Mouse (Mus musculus) erythroid progenitor cell, adult 5-6 weeks (primary cell): Measurements from ENCODE around the gene Faap20. TPM values are rescaled to one million over a fixed set of nuclear protein-coding genes. Genes with fewer than 3 reads are reported as not detected.

Experiments
- ATAC-seq: replicated peaks from 2 replicates; pipeline ENCODE4 v1.8.0; 2016; ENCODE audit warnings: moderate number of reproducible peaks, mild to moderate bottlenecking, moderate TSS enrichment, inconsistent platforms; ENCODE audit not compliant: poor library complexity, low FRiP score, severe bottlenecking
- total RNA-seq, 2 experiments: library from RNA; stranded (forward) in 1 of 2; stranded (reverse) in 1 of 2; fragments of 150-400 nt in 1 of 2; fragments of 186-747, 209-891 nt in 1 of 2; gene quantifications; 2 replicates each; pipeline versions ENCODE4 v1.2.3 to v1.2.4; 2015 to 2017; ENCODE audit warnings: low replicate concordance in 2 of 2

Gene Faap20
- total RNA-seq, 2 experiments from 2014 or later, result 2.2 to 6.7 TPM

DNA sequence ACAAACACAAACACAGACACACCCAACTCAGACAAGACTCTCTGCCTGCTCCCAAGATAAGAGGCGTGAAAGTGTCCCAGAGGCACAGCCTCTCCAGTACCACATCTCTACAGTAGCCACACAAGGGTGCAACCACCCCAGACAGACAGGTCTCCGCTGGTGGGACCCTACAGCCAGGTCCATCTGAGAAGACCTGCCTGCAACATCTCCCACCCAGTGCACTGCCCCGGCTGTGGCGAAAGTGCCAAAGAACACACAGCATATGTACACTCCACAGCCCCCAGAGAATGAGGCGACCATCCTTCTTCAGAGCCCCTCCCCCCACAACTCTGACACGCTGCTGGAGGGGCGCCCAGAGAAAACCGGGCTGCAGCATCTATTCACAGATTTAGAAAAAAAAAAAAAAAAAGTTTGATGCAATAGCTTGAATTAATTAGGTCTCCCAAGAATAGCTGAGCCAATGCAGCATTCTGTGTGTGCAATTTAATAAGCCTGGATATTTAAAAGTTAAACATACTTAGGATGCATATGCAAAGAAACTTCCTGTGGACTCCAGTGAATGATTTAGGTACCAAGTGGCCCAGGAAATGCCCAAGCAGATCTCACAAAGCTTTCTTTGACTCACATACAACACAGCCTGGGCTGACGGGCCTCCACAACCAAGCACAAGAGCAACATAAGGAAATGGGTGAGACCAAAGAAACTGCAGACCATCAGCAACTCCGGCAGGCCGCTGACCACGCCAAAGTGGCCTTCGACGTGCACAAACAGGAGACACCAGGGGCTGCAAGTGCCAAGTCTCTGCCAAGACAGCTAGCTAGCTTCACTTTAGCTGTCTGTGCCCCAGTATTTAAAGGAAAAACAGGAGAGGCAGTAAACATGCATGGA is 29.1 kb upstream of the Faap20 start:
- no peak for ATAC-seq

DNA sequence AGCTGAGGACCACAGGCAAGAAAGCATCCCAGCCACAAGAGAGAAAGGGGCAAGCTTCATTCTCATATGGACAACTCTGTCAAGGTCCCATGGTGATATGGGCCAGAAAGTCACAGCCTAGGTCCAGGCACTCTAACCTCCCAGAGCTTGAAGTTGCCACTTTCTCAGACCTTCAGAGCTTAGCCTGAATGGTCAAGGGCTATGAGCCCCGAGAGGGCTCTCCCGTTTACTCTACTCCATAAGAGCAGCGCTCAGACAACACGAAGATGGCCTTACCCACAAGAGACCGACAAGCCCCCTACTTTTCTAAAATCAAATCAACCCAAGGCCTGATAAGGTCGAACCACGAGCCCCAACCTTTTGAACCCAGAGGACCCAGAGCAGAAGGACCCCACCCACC is 28.5 kb upstream of the Faap20 start:
- ATAC-seq, result no peak

DNA sequence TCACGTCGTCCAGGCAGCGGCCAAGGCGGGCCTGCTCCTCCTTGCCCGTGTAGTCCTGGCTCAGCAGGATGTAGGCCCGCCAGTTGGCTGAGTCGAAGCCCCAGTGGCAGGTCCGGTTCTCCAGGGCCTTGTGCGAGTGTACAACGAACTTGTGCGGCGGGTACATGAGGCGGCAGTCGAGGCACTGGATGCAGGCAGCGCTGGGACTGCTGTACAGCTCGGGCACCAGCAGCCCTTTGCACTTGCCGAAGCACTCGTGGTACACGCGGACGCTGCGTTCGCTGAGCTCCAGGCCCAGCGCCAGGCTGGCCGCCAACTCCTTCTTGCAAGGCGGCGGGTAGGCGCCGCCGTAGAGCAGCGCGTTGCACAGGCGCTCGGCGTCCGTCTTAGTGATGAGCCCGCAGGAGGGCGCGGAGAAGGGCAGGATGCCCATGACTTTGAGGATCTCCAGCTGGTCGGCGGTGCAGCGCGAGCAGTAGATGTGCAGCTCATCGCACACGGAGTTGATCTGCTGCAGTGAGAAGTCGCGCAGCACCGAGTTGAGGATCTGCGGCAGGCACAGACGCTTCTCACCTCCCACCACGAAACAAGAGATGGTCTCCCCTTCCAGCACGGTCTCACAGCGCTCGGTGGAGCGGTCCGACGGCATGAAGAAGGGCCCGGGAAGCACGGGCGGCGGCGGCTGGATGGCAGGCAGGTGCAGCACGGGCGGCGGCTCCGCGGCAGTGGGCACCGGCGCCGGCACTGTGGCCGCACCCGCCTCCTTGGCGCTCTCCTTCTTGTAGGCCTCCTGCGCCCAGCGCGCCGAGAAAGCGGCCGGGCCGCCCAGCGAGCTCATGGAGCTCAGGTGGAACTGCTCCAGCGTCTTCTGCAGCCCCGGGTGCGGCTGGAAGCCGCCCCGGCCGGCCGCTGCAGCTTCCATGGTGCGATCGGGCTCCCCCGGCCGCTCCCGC is 27.7 kb upstream of the Faap20 start:
- ATAC-seq, result no peak

DNA sequence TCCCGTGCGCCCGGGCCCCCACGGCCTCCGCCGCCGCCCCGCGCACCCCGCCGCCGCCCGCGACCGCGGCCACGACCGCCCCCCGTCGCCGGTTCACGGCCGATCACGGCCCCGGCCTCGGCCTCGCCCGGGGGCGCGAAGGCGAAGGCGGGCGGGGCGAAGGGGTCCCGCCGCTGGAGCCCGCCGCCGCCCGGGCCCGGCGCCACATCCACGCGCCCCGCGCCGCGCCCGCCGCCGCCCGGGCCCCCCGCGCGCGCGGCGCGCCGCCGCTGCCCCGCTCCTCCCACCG is 27.1 kb upstream of the Faap20 start, which contains the start of gene Ski:
Ski (minus strand) TSS at position 41 of the 289 bp plus-strand sequence.
- no peak for ATAC-seq

DNA sequence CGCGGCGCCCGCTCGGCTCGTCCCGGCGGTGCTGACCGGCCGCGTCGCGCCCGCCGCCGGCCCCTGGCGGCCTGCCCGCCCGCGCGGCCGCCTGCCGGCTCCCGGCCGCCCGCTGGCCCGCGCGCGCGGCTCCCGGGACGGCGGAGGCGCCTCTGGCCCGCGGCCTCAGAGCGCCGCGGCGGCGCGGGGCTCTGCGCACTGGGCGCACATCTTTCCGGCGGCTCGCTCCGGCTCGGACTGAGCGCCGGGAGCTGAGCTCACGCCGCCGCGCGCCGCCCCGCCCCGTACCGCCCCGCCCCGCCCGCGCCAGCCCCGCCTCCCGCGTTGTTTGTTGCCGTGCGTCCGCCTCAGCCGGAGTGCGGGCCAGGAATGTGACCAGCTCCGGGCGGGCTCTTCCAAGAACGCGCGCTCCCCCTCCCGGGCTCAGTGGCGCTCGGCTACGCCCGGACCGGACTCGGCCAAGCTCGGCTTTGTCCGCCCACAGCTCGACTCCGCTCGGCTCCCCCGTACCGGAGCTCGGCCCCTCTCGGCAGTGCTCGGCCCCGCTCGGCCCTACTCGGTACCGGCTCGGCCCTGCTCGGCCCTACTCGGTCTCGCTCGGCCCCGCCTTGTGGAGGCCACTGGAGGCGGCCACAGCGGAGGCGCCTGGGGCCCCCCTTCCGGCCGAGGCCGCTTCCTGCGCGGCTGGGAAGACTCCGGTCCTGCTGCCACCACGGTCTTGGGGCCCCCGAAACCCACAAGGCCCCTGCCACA is 26.6 kb upstream of the Faap20 start:
- peak; percentile 87 for ATAC-seq

DNA sequence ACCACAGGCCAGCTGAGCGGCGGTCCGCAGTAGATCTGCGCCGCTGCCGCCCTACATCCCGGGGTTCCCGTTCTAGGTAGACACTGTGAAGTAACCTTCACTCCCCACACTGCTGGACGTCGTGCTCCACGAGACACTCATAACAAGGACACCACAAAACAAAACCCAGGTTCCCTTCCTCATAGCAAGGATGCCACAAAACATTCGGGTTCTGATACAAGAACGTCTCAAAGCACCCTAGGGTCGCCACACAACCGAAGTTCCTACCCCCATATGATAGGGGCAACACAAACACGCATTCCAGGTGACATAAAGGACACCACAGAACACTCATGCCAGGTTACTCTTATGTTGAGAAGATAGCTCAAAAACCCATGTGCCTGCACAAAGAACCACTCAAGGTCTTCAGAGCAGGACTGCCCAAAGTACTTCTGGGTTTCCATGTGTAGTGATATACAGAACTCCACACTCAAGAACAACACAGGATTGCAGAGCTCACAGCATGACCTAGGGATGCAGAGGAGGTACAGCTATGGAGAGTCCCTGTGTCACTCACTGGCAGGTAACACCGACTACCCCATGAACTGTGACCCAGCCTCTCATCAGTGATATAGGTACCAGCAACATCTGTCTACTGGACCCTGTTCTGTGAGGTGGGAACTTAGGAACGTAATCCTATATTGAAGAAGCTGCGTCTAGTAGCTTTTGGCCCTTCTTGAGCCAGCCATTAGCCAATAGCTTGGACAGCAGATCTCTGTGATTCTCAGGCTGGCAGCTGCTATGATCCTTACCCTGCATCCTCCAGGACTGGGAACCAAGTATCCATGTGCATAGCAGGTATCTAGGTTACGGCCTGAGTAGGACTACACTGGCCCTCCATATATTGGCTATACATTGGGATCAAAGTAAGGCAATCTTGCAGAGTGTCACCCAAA is 25.7 kb upstream of the Faap20 start:
- ATAC-seq, result no peak

DNA sequence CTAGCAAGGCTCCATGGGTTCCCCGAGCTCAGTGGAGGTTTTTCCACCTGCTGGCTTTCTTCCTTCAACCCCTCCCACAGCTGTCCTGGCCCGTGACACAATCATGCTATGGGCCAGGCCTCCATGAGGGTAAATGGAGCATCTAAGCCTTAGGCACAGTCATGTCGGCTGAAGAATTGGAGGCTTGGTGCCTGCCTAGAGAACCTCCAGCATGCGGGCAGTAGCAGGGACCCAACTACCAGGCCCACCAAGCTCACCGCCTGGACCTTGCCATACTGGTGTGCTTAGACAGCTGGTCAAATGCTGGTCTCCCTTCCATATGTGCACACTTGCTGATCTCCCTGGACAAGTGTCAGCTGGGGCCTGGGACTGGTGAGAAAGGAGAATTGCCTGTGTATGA is 23.7 kb upstream of the Faap20 start:
- ATAC-seq, result no peak

DNA sequence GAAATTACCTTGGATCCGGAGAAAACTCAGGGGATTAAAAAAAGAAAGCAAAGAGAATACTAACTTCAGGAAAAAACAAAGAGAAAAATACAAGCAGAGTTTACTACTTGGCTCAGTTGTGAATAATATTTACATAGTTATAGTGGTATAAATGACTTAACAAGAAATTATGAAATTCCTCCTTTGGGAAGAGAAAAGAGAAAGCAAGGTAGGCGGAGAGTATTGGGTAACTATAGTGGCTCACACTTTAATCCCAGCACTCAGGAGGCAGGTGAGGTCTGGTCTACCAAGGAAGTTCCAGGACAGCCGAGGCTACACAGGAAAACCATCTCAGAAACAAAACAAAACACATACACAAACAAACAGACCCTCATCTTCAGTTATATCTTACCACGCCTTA is 21.6 kb upstream of the Faap20 start:
- no peak for ATAC-seq

DNA sequence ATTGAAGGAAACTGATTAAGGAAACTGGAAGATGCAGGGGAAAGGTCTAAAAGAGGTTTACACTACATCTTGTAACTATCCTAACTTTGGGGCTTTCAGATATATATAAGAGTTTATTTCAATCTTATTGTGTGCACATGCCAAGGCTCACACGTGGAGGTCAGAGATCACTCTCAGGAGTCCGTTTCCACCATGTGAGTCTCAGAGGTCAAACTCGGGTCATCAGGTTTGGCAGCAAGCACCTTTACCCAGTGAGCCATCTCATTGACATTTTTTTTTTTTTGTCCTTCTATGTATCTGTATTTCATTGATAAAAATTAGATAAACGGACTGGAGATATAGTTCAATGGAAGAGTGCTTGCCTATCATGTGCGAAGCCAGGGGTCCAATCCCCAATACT is 21.1 kb upstream of the Faap20 start:
- ATAC-seq, result no peak

DNA sequence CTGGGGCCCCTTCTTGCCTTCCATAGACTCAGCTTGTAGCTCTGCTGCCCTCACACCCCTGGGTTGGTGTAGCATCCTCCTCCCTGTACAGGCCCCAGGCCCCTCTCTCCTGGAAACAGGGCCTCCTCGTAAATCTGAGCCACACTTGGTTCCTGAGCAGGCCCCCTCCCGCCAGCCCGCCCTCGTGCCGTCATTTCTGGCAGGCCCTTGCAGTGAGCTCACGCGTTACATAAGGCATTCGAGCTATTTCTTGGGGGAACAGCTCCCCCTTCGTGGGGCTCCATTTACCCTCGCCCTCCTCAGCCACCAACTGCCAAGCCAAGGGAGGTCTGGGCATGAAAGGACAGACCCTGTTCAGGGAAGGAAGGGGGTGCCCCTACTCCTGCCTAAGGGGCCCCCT is 15.7 kb upstream of the Faap20 start:
- no peak for ATAC-seq

DNA sequence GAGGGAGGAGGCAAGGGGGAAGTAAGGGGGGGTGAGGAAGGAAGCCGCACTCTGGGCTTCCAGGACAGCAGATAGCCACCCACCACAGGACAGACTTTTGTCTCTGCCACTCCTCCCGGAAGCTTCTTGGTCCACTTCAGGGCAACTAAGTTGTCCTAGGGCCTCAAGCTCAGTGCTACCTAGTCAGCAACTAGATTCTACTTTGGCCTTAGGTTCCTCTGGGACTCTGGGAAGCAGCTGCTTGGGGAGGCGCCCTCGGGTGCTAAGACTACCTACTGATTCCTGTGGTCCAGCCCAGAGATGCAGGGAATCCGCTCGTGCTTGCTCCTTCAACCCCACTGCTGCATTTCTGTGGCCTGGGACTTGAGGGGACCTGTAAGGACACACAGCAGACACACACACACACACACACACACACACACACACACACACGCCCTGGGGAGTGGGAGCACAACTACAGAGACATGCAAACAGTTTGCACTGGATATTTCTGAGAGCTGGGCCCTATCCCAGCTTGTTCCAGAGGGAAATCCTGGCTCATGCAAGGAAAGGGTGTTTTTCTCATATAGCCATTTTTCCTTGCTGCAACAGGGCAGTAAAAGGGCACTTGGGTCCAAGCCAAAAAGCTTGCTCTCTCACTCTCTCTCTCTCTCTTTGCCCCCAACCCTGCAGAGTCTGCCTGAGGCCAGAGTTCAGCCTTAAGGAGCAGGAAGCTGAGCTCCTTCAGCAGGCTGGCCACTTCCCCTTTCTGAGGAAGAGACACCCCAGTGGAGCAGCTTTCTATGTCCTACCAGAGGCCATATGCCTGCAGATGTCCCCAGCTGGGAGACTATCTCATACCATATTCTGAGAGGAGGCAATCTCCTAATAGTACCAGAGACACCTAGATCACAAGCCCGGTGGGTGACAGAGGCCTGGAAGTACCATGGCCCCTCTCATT is 15.0 kb upstream of the Faap20 start:
- no peak for ATAC-seq

DNA sequence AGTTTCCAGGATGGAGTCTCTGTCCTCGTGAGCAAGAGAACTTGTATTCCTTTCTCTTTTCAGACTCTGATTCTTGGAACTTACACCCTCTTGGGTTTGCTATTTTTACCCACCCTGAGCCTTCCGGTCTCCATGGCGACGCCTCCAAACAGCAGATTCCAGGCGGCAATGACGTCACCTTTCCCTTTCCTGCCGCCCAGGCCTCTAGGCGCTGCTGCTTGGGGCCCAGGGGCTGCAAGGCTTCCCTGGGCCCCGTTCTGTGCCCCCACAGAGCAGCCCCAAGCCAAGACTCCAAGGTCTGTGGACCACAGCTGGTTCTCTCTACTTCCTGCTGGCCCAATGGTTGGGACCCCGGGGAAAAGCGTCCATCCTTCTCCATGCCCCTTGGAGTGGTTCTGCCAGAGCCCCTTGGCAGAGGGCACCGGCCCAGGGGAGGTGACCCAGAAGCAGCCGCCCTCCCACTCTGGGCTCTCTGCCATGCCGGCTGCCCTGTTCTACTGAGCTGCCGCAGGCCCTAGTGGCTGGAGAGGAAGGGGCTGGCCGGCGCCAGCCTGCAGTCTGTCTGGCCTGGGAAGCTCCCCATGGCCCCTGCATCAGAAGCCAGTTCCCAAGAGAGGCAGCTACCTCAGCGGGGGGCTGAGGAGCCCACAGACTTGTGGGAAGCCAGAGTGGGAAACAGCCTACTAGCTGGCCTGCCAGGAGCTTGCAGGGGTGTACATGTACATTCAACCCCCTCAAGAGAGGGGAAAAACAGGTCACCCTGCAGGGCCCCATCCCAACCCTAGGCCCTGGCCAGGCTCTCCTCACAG is 14.1 kb upstream of the Faap20 start:
- ATAC-seq, result no peak

DNA sequence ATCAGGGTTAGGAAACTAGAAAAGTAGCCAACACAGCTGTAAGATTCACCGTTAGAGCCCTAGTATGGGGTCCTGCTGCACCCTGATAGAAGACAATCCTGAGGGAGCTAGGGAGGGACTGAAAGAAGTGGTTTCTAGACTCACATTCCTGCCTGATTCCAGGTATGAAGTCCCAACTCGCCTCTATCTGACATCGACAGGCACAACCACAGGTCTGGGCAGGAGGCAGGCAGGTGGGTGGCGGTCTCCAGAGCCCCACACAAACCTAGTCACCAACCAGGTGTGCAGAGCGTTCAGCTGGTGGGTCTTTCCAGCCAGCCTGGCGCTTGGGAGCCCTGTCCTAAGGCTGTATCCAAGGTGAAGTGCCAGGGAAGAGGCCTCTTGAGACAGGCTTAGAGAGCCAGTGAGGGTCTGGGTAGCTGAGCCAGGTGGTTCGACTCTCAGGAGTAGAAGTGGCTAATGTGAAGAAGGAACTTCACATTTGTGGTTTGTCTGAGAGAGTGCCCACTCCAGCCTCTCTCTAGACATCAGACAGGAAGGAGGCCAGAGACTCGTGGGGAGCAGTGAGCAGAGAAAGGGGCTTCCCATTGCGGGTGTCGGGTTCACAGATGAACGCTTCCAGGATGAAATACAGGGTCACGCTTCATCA is 12.7 kb upstream of the Faap20 start:
- no peak for ATAC-seq

DNA sequence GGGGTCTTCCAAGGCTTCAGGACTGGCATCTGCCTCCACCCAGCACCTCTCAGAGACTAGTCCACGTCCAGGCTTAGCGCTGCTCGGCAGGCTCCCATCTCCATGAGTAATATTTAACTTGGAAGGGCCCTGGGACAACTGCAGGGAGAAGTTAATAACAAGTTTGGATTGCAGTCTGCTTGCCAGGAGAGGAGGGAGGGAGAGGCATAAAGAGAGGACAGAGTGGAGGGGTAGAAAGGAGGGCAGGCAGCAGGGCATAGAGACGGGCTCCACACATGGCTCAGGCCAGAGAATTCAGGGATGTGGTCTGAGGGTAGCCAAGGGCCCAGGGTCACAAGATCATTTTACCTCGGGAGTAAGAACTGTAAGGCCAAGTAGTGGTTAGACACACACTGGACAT is 11.3 kb upstream of the Faap20 start:
- ATAC-seq, result no peak

DNA sequence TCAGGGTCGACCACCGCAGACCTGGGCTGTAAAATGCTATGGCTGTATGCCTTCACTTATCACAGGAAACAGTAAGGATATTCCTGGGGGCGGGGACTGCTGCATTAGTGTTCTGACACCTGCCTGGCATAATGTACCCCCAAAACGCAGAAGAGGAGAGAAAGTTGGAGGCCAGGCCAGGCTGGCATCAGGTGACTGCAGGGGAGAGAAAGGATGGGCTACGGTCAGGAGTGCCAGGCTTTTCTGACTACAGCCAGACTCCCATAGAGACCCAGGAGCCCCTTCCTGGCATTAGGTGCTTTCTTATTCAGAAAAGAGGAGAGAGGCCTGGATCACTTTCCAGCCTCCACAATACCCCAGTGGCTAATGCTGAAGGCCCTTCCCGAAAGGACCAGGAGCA is 10.1 kb upstream of the Faap20 start:
- no peak for ATAC-seq

DNA sequence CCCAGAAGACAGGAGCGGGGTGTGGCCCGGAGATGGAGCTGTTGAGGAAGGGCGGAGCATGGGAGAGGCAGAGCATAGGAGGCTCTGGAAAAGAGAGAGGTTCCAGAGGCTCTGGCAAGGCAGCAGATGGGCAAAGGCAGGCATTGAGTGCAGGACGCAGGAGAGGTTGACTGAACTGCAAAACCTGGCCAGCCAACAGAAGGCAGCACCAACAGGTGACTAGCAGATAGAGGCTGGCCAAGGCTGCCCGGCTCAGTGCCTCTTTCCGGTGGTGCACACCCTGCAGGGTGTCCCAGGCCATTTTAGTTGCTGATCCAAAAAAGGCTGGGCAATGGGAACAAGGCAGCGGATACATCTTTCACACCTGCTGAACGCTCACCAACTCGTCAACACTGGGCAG is 7.8 kb upstream of the Faap20 start:
- ATAC-seq, result no peak; the same call in 1 of the 2 replicates

DNA sequence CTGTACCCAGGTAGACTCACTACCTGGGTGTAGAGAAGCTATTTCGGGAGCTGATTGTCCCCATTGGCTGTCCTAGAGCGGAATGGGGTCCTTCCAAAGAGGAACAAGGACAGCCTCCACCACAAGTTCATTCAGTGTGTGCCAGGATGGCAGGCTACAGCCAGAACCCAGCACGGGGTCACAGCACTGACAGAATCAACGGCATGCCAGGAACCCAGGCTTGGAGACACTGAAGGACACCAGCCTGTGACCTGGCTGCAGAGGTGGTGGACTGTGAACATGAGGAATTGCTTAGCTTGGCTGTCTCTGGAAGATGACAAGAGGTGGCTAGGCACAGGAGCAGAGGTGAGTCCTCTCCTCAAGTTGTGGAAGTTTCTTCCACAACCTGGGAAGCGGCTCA is 7.3 kb upstream of the Faap20 start:
- ATAC-seq, result no peak
